In genomic region chr2:42007606-42008005, GRCm38 (mm10) we compare ENCODE assay signal across 9 mouse cellular contexts.
DNase-seq lines count a peak whose midpoint lies in the region; ATAC-seq lines count a peak whose summit lies in the region.
"Had no signal": no experiment of that assay in that cellular context is flagged by ENCODE, and none has a peak within 500 bp of the region (broad histone marks: within the 10 kb centered on the region; RNA-seq: fewer than 3 reads in every experiment).

No protein-coding gene starts in this region.

- H3K36me3 ChIP-seq in forebrain, embryonic 11.5 days (ENCODE audit: control insufficient read depth, insufficient read depth, low read length): no peaks in the 10 kb centered on the region
- H3K36me3 ChIP-seq in forebrain, embryonic 10.5 days (replicated peaks): no peaks in the 10 kb centered on the region
- H3K36me3 ChIP-seq in forebrain, embryonic 16.5 days (ENCODE audit: control insufficient read depth, insufficient read depth): no peaks in the 10 kb centered on the region
- H3K36me3 ChIP-seq in intestine, embryonic 16.5 days (ENCODE audit: control insufficient read depth, insufficient read depth, low read length): no peaks in the 10 kb centered on the region

- H3K9me3 ChIP-seq in forebrain, embryonic 11.5 days (ENCODE audit: control insufficient read depth, low read length): no peaks in the 10 kb centered on the region
- H3K9me3 ChIP-seq in forebrain, embryonic 10.5 days: no peaks in the 10 kb centered on the region
- no peaks in the 10 kb centered on the region for H3K9me3 ChIP-seq in forebrain, embryonic 16.5 days (ENCODE audit: control insufficient read depth, low read length)
- no peaks in the 10 kb centered on the region for H3K9me3 ChIP-seq in intestine, embryonic 16.5 days (ENCODE audit: control insufficient read depth, low read length)

- H3K4me2 ChIP-seq in forebrain, embryonic 11.5 days (ENCODE audit: low read depth, low read length, severe bottlenecking): no peak overlapping the region
- no peak overlapping the region for H3K4me2 ChIP-seq in forebrain, embryonic 16.5 days (ENCODE audit: low read length)
- no peak overlapping the region for H3K4me2 ChIP-seq in intestine, embryonic 16.5 days (ENCODE audit: low read depth, low read length)
- H3K4me2 ChIP-seq: lung, embryonic 14.5 days had no signal

- peaks cover 4% of the 10 kb centered on the region; the same call in 1 of the 2 replicates for H3K4me1 ChIP-seq in forebrain, embryonic 11.5 days (replicated peaks; ENCODE audit: control insufficient read depth, insufficient read depth, low read length)
- peaks cover 19% of the 10 kb centered on the region for H3K4me1 ChIP-seq in forebrain, embryonic 10.5 days
- H3K4me1 ChIP-seq in forebrain, embryonic 16.5 days (replicated peaks; ENCODE audit: control insufficient read depth, insufficient read depth, low read length): no peaks in the 10 kb centered on the region; the same call in 1 of the 2 replicates
- H3K4me1 ChIP-seq in intestine, embryonic 16.5 days (ENCODE audit: control insufficient read depth, insufficient read depth, low read length): no peaks in the 10 kb centered on the region

- no peak overlapping the region for H3K27ac ChIP-seq in forebrain, embryonic 11.5 days (ENCODE audit: low read depth, low read length)
- H3K27ac ChIP-seq in forebrain, embryonic 10.5 days: no peak overlapping the region
- H3K27ac ChIP-seq in forebrain, embryonic 16.5 days (ENCODE audit: low read length): no peak overlapping the region
- H3K27ac ChIP-seq in intestine, embryonic 16.5 days (ENCODE audit: low read length): no peak overlapping the region

- peak; percentile 81 for ATAC-seq in forebrain, embryonic 11.5 days (replicated peaks; ENCODE audit: low FRiP score)
- ATAC-seq in forebrain, embryonic 16.5 days: peak; percentile 93
- ATAC-seq in intestine, embryonic 16.5 days: no peak

- WGBS in forebrain, embryonic 11.5 days: 38% methylated on average over 3 of the region's 3 CpGs
- WGBS in forebrain, embryonic 10.5 days: 55% methylated on average over 3 of the region's 3 CpGs
- WGBS in forebrain, embryonic 16.5 days: 5% methylated on average over 3 of the region's 3 CpGs
- 68% methylated on average over 3 of the region's 3 CpGs for WGBS in intestine, embryonic 16.5 days

- no peak overlapping the region for H3K9ac ChIP-seq in forebrain, embryonic 11.5 days (ENCODE audit: low read length)
- H3K9ac ChIP-seq in forebrain, embryonic 16.5 days (replicated peaks; ENCODE audit: low read depth, low read length): no peak overlapping the region
- H3K9ac ChIP-seq in intestine, embryonic 16.5 days (ENCODE audit: low read depth, low read length): no peak overlapping the region
- H3K9ac ChIP-seq: lung, embryonic 14.5 days had no signal

- H3K4me3 ChIP-seq in forebrain, embryonic 11.5 days (ENCODE audit: low read depth, low read length): no peak overlapping the region
- no peak overlapping the region for H3K4me3 ChIP-seq in forebrain, embryonic 10.5 days
- H3K4me3 ChIP-seq in forebrain, embryonic 16.5 days (replicated peaks; ENCODE audit: low read length): no peak overlapping the region
- H3K4me3 ChIP-seq in intestine, embryonic 16.5 days (ENCODE audit: low read length): no peak overlapping the region

- H3K27me3 ChIP-seq in forebrain, embryonic 11.5 days (ENCODE audit: control insufficient read depth, insufficient read depth, low read length): no peaks in the 10 kb centered on the region
- no peaks in the 10 kb centered on the region for H3K27me3 ChIP-seq in forebrain, embryonic 10.5 days (ENCODE audit: poor library complexity, severe bottlenecking)
- H3K27me3 ChIP-seq in forebrain, embryonic 16.5 days (replicated peaks; ENCODE audit: control insufficient read depth, insufficient read depth, low read length): no peaks in the 10 kb centered on the region
- no peaks in the 10 kb centered on the region for H3K27me3 ChIP-seq in intestine, embryonic 16.5 days (replicated peaks; ENCODE audit: control insufficient read depth, insufficient read depth, low read length)

- peak; percentile 48 for DNase-seq in forebrain, embryonic 11.5 days (ENCODE audit: low spot score)
- no peak for DNase-seq in forebrain, embryonic 10.5 days (ENCODE audit: extremely low spot score, low spot score)
- peak; percentile 21 to 40 for DNase-seq in layer of hippocampus, postnatal 36 days
- DNase-seq in right cerebral cortex, adult 2 months (ENCODE audit: low spot score in 2 of 2): peak; percentile 34 to 39
- no peak for DNase-seq in yolk sac, embryonic 10.5 days (ENCODE audit: low spot score)
- no peak for DNase-seq in kidney, adult 11 months
- DNase-seq: lung, embryonic 14.5 days had no signal

Comparison
In these comparisons a context has a peak if more than half of its experiments do, and no peak if none do; other contexts are left out.
1. DNase-seq: peak in forebrain, embryonic 11.5 days (single experiment), layer of hippocampus, postnatal 36 days (2 of 2) and right cerebral cortex, adult 2 months (2 of 2); none in forebrain, embryonic 10.5 days (single experiment), yolk sac, embryonic 10.5 days (single experiment) and kidney, adult 11 months (single experiment).